Comparison of ENCODE assay signal across 8 mouse cellular contexts in genomic region chr2:66184431-66185164, GRCm38 (mm10). TPM values are rescaled to one million over a fixed set of nuclear protein-coding genes. Genes with fewer than 3 reads are reported as not detected.
A peak's percentile ranks its signal among the peaks of the same experiment; 100 is the strongest.
DNase-seq lines count a peak whose midpoint lies in the region; ATAC-seq lines count a peak whose summit lies in the region.

No protein-coding gene starts in this region.

- DNase-seq in adrenal gland, postnatal 10 days: peak; percentile 6
- no peak for DNase-seq in adrenal gland, adult 8-10 months
- DNase-seq in layer of hippocampus, adult 11-12 months (ENCODE audit: low spot score): peak; percentile 51
- DNase-seq in layer of hippocampus, adult 8-10 months (ENCODE audit: low spot score in 2 of 2): no peak
- DNase-seq in kidney, postnatal 36 days: peak; percentile 27 to 59
- no peak for DNase-seq in thymus, adult 18-20 months

- ATAC-seq in activated CD4-positive, CD25-positive, alpha-beta regulatory T cell, adult 4 months: peak; percentile 76
- no peak for ATAC-seq in megakaryocyte progenitor cell, adult 5-6 weeks (replicated peaks; ENCODE audit: poor library complexity)

RNA-seq across cellular contexts. Expression of gene Galnt3, which starts 59.8 kb away (rescaled TPM):
- 1 to 10 TPM in 1 of 2 experiments, under 1 TPM in 1; 0.76 to 1.4 TPM for total RNA-seq in adrenal gland, postnatal 10 days (2021)
- total RNA-seq in adrenal gland, adult 8-10 months (2022): 1 to 10 TPM; 1.3 to 3.5 (median 2.5) TPM
- 10 to 100 TPM in 1 of 4 experiments, 1 to 10 TPM in 3; 4.8 to 10.1 (median 7.5) TPM for total RNA-seq in layer of hippocampus, adult 8-10 months (2022)
- under 1 TPM; 0.11 to 0.20 TPM for polyA plus RNA-seq in activated CD4-positive, CD25-positive, alpha-beta regulatory T cell, adult 4 months (2017; shearing (Covaris generic))
- total RNA-seq in megakaryocyte progenitor cell, adult 5-6 weeks (2015): 9.3 and 11.7 TPM in 2 replicates
- total RNA-seq in megakaryocyte progenitor cell, adult 5-6 weeks (2017): 8.0 and 12.4 TPM in 2 replicates

Comparison
In these comparisons a context has a peak if more than half of its experiments do, and no peak if none do; other contexts are left out.
1. DNase-seq: peak in adrenal gland, postnatal 10 days (single experiment), layer of hippocampus, adult 11-12 months (single experiment) and kidney, postnatal 36 days (2 of 2); none in adrenal gland, adult 8-10 months (single experiment), layer of hippocampus, adult 8-10 months (0 of 2) and thymus, adult 18-20 months (0 of 2).